Mouse (Mus musculus) spleen, adult 2 months (tissue): ENCODE measurements around the gene Plekhb2.

Source experiments
- CTCF ChIP-seq: fragments of 200-500 bp; IDR thresholded peaks from 2 replicates; pipeline ENCODE4 v1.5.1; 2011; ENCODE audit warnings: mild to moderate bottlenecking, inconsistent platforms; ENCODE audit not compliant: insufficient read depth, insufficient read length, insufficient replicate concordance; ENCODE audit errors: extremely low read depth
- POLR2A ChIP-seq: fragments of 200-500 bp; IDR thresholded peaks from 2 replicates; pipeline ENCODE4 v1.6.1; 2011; ENCODE audit warnings: low read depth, low read length, inconsistent platforms

- TF ChIP-seq CTCF (no peak), POLR2A (no peak)
Observed at GRCm38 (mm10) chr1:34801616-34802289, 48.0 kb upstream of the Plekhb2 start.
